Mouse (Mus musculus): Measurements from ENCODE around the gene Cdk7. TPM values are rescaled to one million over a fixed set of nuclear protein-coding genes. Genes with fewer than 3 reads are reported as not detected.

Cdk7 gene
- total and polyA plus RNA-seq, 3 experiments: 29.4 to 56.9 (median 47.8) TPM

Other genes with a start within 250 kb of the Cdk7 start
- gene Gtf2h2, start 238.4 kb downstream of the Cdk7 start, total RNA-seq (2012; rRNA removed): 34.0 and 43.7 TPM in 2 replicates
- gene Gtf2h2, start 238.4 kb downstream of the Cdk7 start, total RNA-seq (2014; rRNA removed): 87.8 and 89.2 TPM in 2 replicates
- gene Gtf2h2, start 238.4 kb downstream of the Cdk7 start, polyA plus RNA-seq (2012; ENCODE audit: insufficient read length, low read depth): 90.1 and 106 TPM in 2 replicates
- 2.0 and 2.2 TPM in 2 replicates for gene Ocln, start 178.2 kb downstream of the Cdk7 start, total RNA-seq (2012; rRNA removed)
- 0.39 and 0.70 TPM in 2 replicates for gene Ocln, start 178.2 kb downstream of the Cdk7 start, total RNA-seq (2014; rRNA removed)
- gene Ocln, start 178.2 kb downstream of the Cdk7 start, polyA plus RNA-seq (2012; ENCODE audit: insufficient read length, low read depth): 0.23 and 0.50 TPM in 2 replicates
- 1.9 and 2.1 TPM in 2 replicates for gene Marveld2, start 114.0 kb downstream of the Cdk7 start, total RNA-seq (2012; rRNA removed)
- gene Marveld2, start 114.0 kb downstream of the Cdk7 start, total RNA-seq (2014; rRNA removed): 0.13 TPM in 1 of 2 replicates, not detected in the other
- 0.12 and 0.27 TPM in 2 replicates for gene Marveld2, start 114.0 kb downstream of the Cdk7 start, polyA plus RNA-seq (2012; ENCODE audit: insufficient read length, low read depth)
- 179 and 210 TPM in 2 replicates for gene Ak6, start 80.0 kb downstream of the Cdk7 start, total RNA-seq (2012; rRNA removed)
- gene Ak6, start 80.0 kb downstream of the Cdk7 start, total RNA-seq (2014; rRNA removed): 476 and 500 TPM in 2 replicates
- gene Ak6, start 80.0 kb downstream of the Cdk7 start, polyA plus RNA-seq (2012; ENCODE audit: insufficient read length, low read depth): 238 and 246 TPM in 2 replicates
- 19.8 and 23.9 TPM in 2 replicates for gene Rad17, start 79.9 kb downstream of the Cdk7 start, total RNA-seq (2012; rRNA removed)
- gene Rad17, start 79.9 kb downstream of the Cdk7 start, total RNA-seq (2014; rRNA removed): 47.8 and 54.4 TPM in 2 replicates
- gene Rad17, start 79.9 kb downstream of the Cdk7 start, polyA plus RNA-seq (2012; ENCODE audit: insufficient read length, low read depth): 19.8 and 22.3 TPM in 2 replicates
- 4.4 and 7.2 TPM in 2 replicates for gene Taf9, start 79.4 kb downstream of the Cdk7 start, total RNA-seq (2012; rRNA removed)
- 14.3 and 14.8 TPM in 2 replicates for gene Taf9, start 79.4 kb downstream of the Cdk7 start, total RNA-seq (2014; rRNA removed)
- gene Taf9, start 79.4 kb downstream of the Cdk7 start, polyA plus RNA-seq (2012; ENCODE audit: insufficient read length, low read depth): 9.7 and 14.9 TPM in 2 replicates
- gene Ccdc125, start 61.2 kb downstream of the Cdk7 start, total RNA-seq (2012; rRNA removed): 0.59 TPM in 2 replicates
- gene Ccdc125, start 61.2 kb downstream of the Cdk7 start, total RNA-seq (2014; rRNA removed): not detected in 2 replicates
- 0.13 TPM in 1 of 2 replicates, not detected in the other for gene Ccdc125, start 61.2 kb downstream of the Cdk7 start, polyA plus RNA-seq (2012; ENCODE audit: insufficient read length, low read depth)
- gene Mrps36, start 13.7 kb upstream of the Cdk7 start, total RNA-seq (2012; rRNA removed): 70.0 and 86.0 TPM in 2 replicates
- 78.3 and 89.3 TPM in 2 replicates for gene Mrps36, start 13.7 kb upstream of the Cdk7 start, total RNA-seq (2014; rRNA removed)
- gene Mrps36, start 13.7 kb upstream of the Cdk7 start, polyA plus RNA-seq (2012; ENCODE audit: insufficient read length, low read depth): 83.7 and 94.0 TPM in 2 replicates
- gene Cenph, start 45.0 kb upstream of the Cdk7 start, total RNA-seq (2012; rRNA removed): 23.7 and 30.2 TPM in 2 replicates
- gene Cenph, start 45.0 kb upstream of the Cdk7 start, total RNA-seq (2014; rRNA removed): 49.3 and 54.2 TPM in 2 replicates
- 49.1 and 50.8 TPM in 2 replicates for gene Cenph, start 45.0 kb upstream of the Cdk7 start, polyA plus RNA-seq (2012; ENCODE audit: insufficient read length, low read depth)
- gene Ccnb1, start 55.6 kb upstream of the Cdk7 start, total RNA-seq (2012; rRNA removed): 172 and 199 TPM in 2 replicates
- gene Ccnb1, start 55.6 kb upstream of the Cdk7 start, total RNA-seq (2014; rRNA removed): 416 and 456 TPM in 2 replicates
- gene Ccnb1, start 55.6 kb upstream of the Cdk7 start, polyA plus RNA-seq (2012; ENCODE audit: insufficient read length, low read depth): 243 and 337 TPM in 2 replicates
- gene Slc30a5, start 102.5 kb upstream of the Cdk7 start, total RNA-seq (2012; rRNA removed): 54.4 and 65.0 TPM in 2 replicates
- 99.9 and 111 TPM in 2 replicates for gene Slc30a5, start 102.5 kb upstream of the Cdk7 start, total RNA-seq (2014; rRNA removed)
- 57.9 and 65.9 TPM in 2 replicates for gene Slc30a5, start 102.5 kb upstream of the Cdk7 start, polyA plus RNA-seq (2012; ENCODE audit: insufficient read length, low read depth)

Measured in CH12.LX (cell line).